Mouse (Mus musculus): ENCODE measurements around the gene Tldc1. TPM values are rescaled to one million over a fixed set of nuclear protein-coding genes. Genes with fewer than 3 reads are reported as not detected.
A peak's percentile ranks its signal among the peaks of the same experiment; 100 is the strongest.

The Tldc1 gene
- total and polyA plus RNA-seq, 2 experiments from 2014 or later = 9.4 to 21.0 TPM

DNA sequence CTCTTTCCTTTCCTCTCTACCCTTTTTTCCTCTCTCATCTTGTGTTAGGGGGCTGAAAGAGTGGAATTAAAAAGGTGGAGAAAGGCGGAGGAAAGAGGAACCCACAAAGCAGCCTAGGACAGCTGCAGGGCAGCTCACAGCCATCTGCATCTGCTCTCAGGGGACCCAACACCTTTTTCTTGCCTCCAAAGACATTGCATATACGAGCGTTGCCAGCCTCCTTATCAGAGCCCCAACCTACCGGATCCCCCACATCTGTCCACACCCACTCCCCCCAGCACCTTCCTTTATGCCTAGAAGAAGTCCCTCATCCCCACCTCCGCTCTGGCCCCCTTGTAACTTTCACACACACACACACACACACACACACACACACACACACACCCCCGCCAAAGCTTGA is 5.4 kb upstream of the Tldc1 start:
- Histone ChIP-seq H3K9ac (no peak overlapping the region), H3K4me1 (ENCODE audit: insufficient read depth) (peaks cover 4% of the 10 kb centered on the region)

DNA sequence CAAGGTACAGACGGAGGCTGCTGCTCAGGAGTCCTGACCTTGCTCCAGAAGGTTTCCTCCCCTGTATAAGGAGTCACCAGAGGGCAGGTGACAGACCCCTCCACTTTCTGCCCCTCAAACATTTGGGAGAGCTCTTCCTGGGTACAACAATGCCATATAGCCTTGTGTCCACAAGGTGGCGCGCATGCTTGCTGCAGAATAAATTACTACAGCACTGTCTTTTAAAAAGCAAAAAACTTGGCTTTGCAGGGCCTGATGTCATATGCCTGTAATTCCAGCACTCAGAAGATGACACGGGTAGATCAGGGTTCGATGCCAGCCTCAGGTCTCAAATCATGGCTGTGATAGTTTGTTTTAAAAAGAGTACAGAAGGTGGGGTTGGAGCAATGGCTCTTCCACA is 4.5 kb upstream of the Tldc1 start:
- ATAC-seq = no peak
- TF ChIP-seq CTCF (IDR thresholded peaks at IDR 0.05; ENCODE audit: low read depth) = peak; percentile 97
- DNase-seq = peak; percentile 91
- Histone ChIP-seq H3K27me3 (ENCODE audit: insufficient read depth, low read length) (no peaks in the 10 kb centered on the region), H3K9me3 (ENCODE audit: low read length) (no peaks in the 10 kb centered on the region), H3K4me3 (ENCODE audit: low read depth, low read length) (no peak overlapping the region), H3K4me1 (ENCODE audit: insufficient read depth) (peaks cover 7% of the 10 kb centered on the region), H3K9ac (no peak overlapping the region), H3K27ac (ENCODE audit: low read depth, low read length) (no peak overlapping the region), H3K36me3 (ENCODE audit: insufficient read depth) (no peaks in the 10 kb centered on the region), H3K4me2 (ENCODE audit: low read depth) (no peak overlapping the region)
- WGBS = 6% methylated on average over 5 of the region's 5 CpGs

More for the DNA sequence above, 5.4 kb upstream of the Tldc1 start:
- Histone ChIP-seq H3K27ac (ENCODE audit: low read depth, low read length) (no peak overlapping the region), H3K36me3 (ENCODE audit: insufficient read depth) (no peaks in the 10 kb centered on the region), H3K4me2 (ENCODE audit: low read depth) (no peak overlapping the region), H3K9me3 (ENCODE audit: low read length) (no peaks in the 10 kb centered on the region), H3K27me3 (ENCODE audit: insufficient read depth, low read length) (no peaks in the 10 kb centered on the region), H3K4me3 (ENCODE audit: low read depth, low read length) (no peak overlapping the region)
- no peak for ATAC-seq
- WGBS = 79% methylated on average over 6 of the region's 6 CpGs
- no peak for TF ChIP-seq CTCF (IDR thresholded peaks at IDR 0.05; ENCODE audit: low read depth)
- DNase-seq = no peak

DNA sequence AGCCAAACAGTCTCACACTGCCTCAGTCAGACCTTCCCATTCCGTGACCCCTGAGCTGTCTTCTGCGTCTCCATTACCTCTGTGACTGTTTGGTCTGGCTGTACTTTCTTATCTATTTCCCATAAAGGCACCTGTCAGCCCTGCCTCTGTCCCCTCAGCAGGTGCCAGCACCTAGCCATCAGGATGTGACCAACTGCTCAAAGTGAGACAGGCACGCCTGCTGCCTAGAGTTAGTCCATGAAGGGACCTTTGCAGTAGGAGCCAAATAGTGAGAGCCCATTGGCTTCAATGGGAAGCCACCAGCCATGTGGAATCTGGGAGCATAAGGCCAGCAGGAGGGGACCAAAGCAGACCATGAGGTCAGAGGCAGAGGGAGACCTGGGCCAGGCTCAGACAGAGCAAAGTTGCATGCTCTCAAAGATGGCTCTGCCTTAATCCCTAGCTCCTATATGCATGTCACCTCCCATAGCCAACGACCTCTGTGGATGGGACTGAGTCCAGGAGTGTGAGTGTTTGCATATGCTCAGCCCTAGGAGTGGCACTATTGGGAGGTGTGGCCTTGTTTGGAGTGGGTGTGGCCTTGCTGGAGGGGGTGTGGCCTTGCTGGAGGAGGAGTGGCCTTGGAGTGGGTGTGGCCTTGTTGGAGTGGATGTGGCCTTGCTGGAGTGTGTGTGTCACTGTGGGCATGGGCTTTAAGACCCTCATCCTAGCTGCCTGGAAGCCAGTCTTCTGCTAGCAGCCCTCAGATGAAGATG is 3.0 kb upstream of the Tldc1 start:
- 64% methylated on average over 4 of the region's 4 CpGs for WGBS
- H3K4me3 ChIP-seq (ENCODE audit: low read depth, low read length) = no peak overlapping the region
- no peaks in the 10 kb centered on the region for H3K9me3 ChIP-seq (ENCODE audit: low read length)
- H3K4me1 ChIP-seq (ENCODE audit: insufficient read depth) = peaks cover 15% of the 10 kb centered on the region
- no peak overlapping the region for H3K4me2 ChIP-seq (ENCODE audit: low read depth)
- no peak for DNase-seq
- TF ChIP-seq CTCF (IDR thresholded peaks at IDR 0.05; ENCODE audit: low read depth) = no peak
- H3K9ac ChIP-seq = no peak overlapping the region
- no peaks in the 10 kb centered on the region for H3K36me3 ChIP-seq (ENCODE audit: insufficient read depth)
- no peaks in the 10 kb centered on the region for H3K27me3 ChIP-seq (ENCODE audit: insufficient read depth, low read length)
- ATAC-seq = no peak
- no peak overlapping the region for H3K27ac ChIP-seq (ENCODE audit: low read depth, low read length)

- 83% methylated on average over 9 of the region's 9 CpGs for WGBS
- Histone ChIP-seq H3K4me2 (ENCODE audit: low read depth) (no peak overlapping the region), H3K27ac (ENCODE audit: low read depth, low read length) (no peak overlapping the region), H3K36me3 (ENCODE audit: insufficient read depth) (no peaks in the 10 kb centered on the region), H3K9ac (no peak overlapping the region), H3K4me1 (ENCODE audit: insufficient read depth) (peaks cover 15% of the 10 kb centered on the region), H3K4me3 (ENCODE audit: low read depth, low read length) (no peak overlapping the region), H3K9me3 (ENCODE audit: low read length) (no peaks in the 10 kb centered on the region), H3K27me3 (ENCODE audit: insufficient read depth, low read length) (no peaks in the 10 kb centered on the region)
- TF ChIP-seq CTCF (IDR thresholded peaks at IDR 0.05; ENCODE audit: low read depth) = no peak
- ATAC-seq (no peak), DNase-seq (no peak)
Measured at GRCm38 (mm10) chr8:119780402-119781049, 2.3 kb upstream of the Tldc1 start.

GRCm38 (mm10) chr8:119779013-119779737 is 959 bp upstream of the Tldc1 start:
- ATAC-seq (peak; percentile 21), DNase-seq (peak; percentile 88)
- Histone ChIP-seq H3K4me3 (ENCODE audit: low read depth, low read length) (no peak overlapping the region), H3K4me2 (ENCODE audit: low read depth) (peak overlapping the region; percentile 91), H3K4me1 (ENCODE audit: insufficient read depth) (peaks cover 15% of the 10 kb centered on the region), H3K27me3 (ENCODE audit: insufficient read depth, low read length) (no peaks in the 10 kb centered on the region), H3K9me3 (ENCODE audit: low read length) (no peaks in the 10 kb centered on the region), H3K27ac (ENCODE audit: low read depth, low read length) (peak overlapping the region; percentile 71; the same call in 1 of the 2 replicates), H3K36me3 (ENCODE audit: insufficient read depth) (no peaks in the 10 kb centered on the region), H3K9ac (no peak overlapping the region)
- peak; percentile 99 for TF ChIP-seq CTCF (IDR thresholded peaks at IDR 0.05; ENCODE audit: low read depth)
- 26% methylated on average over 14 of the region's 14 CpGs for WGBS

GRCm38 (mm10) chr8:119777765-119778164 is 451 bp downstream of the Tldc1 start:
- Histone ChIP-seq H3K27me3 (ENCODE audit: insufficient read depth, low read length) (no peaks in the 10 kb centered on the region), H3K4me3 (ENCODE audit: low read depth, low read length) (peak overlapping the region; percentile 71), H3K27ac (ENCODE audit: low read depth, low read length) (peak overlapping the region; percentile 83), H3K4me1 (ENCODE audit: insufficient read depth) (peaks cover 15% of the 10 kb centered on the region), H3K36me3 (ENCODE audit: insufficient read depth) (no peaks in the 10 kb centered on the region), H3K9me3 (ENCODE audit: low read length) (no peaks in the 10 kb centered on the region), H3K4me2 (ENCODE audit: low read depth) (peak overlapping the region; percentile 91), H3K9ac (peak overlapping the region; percentile 85)
- DNase-seq = no peak
- 18% methylated on average over 7 of the region's 7 CpGs for WGBS
- TF ChIP-seq CTCF (IDR thresholded peaks at IDR 0.05; ENCODE audit: low read depth) = peak; percentile 22; the same call in 1 of the 2 replicates
- no peak; the same call in 1 of the 2 replicates for ATAC-seq

All from forebrain, postnatal 0 days (tissue).